Mouse (Mus musculus): ENCODE measurements around the gene Bcas1. TPM values are rescaled to one million over a fixed set of nuclear protein-coding genes. Genes with fewer than 3 reads are reported as not detected.
A peak's percentile ranks its signal among the peaks of the same experiment; 100 is the strongest.

The Bcas1 gene
- polyA plus RNA-seq, 1 experiment from 2014 or later: 1.8 TPM

- no peak overlapping the region for H3K4me2 ChIP-seq (replicated peaks; ENCODE audit: low read depth, low read length)
- H3K9me3 ChIP-seq (ENCODE audit: control insufficient read depth, low read length): no peaks in the 10 kb centered on the region
- no peak overlapping the region for H3K4me3 ChIP-seq (ENCODE audit: low read depth, low read length)
- 55% methylated on average over 7 of the region's 7 CpGs for WGBS
- no peaks in the 10 kb centered on the region for H3K36me3 ChIP-seq (ENCODE audit: control insufficient read depth, insufficient read depth, low read length)
- ATAC-seq (ENCODE audit: low FRiP score): peak; percentile 56
- H3K4me1 ChIP-seq (replicated peaks; ENCODE audit: control insufficient read depth, insufficient read depth, low read length): 0 out of 2 replicates have a peak, but pooled peaks cover 3% of the 10 kb centered on the region
- H3K27ac ChIP-seq (ENCODE audit: low read depth, low read length): peak overlapping the region; percentile 47; the same call in 1 of the 2 replicates
- H3K27me3 ChIP-seq (ENCODE audit: control insufficient read depth, insufficient read depth, low read length): no peaks in the 10 kb centered on the region
- no peak overlapping the region for H3K9ac ChIP-seq (ENCODE audit: low read depth, low read length)
- DNase-seq (ENCODE audit: low spot score): no peak
Observed at GRCm38 (mm10) chr2:170307589-170308021, 120.0 kb downstream of the Bcas1 start.

GRCm38 (mm10) chr2:170306637-170307320 lies 120.9 kb downstream of the Bcas1 start:
- Histone ChIP-seq H3K27me3 (ENCODE audit: control insufficient read depth, insufficient read depth, low read length) (no peaks in the 10 kb centered on the region), H3K27ac (ENCODE audit: low read depth, low read length) (0 out of 2 replicates have a peak overlapping the region, but pooled peaks have one; percentile 47), H3K4me2 (replicated peaks; ENCODE audit: low read depth, low read length) (no peak overlapping the region), H3K36me3 (ENCODE audit: control insufficient read depth, insufficient read depth, low read length) (no peaks in the 10 kb centered on the region), H3K4me3 (ENCODE audit: low read depth, low read length) (no peak overlapping the region), H3K9ac (ENCODE audit: low read depth, low read length) (no peak overlapping the region), H3K9me3 (ENCODE audit: control insufficient read depth, low read length) (no peaks in the 10 kb centered on the region), H3K4me1 (replicated peaks; ENCODE audit: control insufficient read depth, insufficient read depth, low read length) (0 out of 2 replicates have a peak, but pooled peaks cover 3% of the 10 kb centered on the region)
- ATAC-seq (ENCODE audit: low FRiP score): no peak
- 87% methylated on average over 9 of the region's 9 CpGs for WGBS
- DNase-seq (ENCODE audit: low spot score): no peak

- ATAC-seq (ENCODE audit: low FRiP score) (no peak), DNase-seq (ENCODE audit: low spot score) (no peak)
- WGBS: 71% methylated on average over 12 of the region's 12 CpGs
- Histone ChIP-seq H3K4me2 (replicated peaks; ENCODE audit: low read depth, low read length) (no peak overlapping the region), H3K4me1 (replicated peaks; ENCODE audit: control insufficient read depth, insufficient read depth, low read length) (0 out of 2 replicates have a peak, but pooled peaks cover 3% of the 10 kb centered on the region), H3K36me3 (ENCODE audit: control insufficient read depth, insufficient read depth, low read length) (no peaks in the 10 kb centered on the region), H3K9ac (ENCODE audit: low read depth, low read length) (no peak overlapping the region), H3K27me3 (ENCODE audit: control insufficient read depth, insufficient read depth, low read length) (no peaks in the 10 kb centered on the region), H3K9me3 (ENCODE audit: control insufficient read depth, low read length) (no peaks in the 10 kb centered on the region), H3K4me3 (ENCODE audit: low read depth, low read length) (no peak overlapping the region), H3K27ac (ENCODE audit: low read depth, low read length) (no peak overlapping the region)
Observed at GRCm38 (mm10) chr2:170304766-170305165, 122.9 kb downstream of the Bcas1 start.

- Histone ChIP-seq H3K27ac (ENCODE audit: low read depth, low read length) (no peak overlapping the region), H3K27me3 (ENCODE audit: control insufficient read depth, insufficient read depth, low read length) (no peaks in the 10 kb centered on the region), H3K36me3 (ENCODE audit: control insufficient read depth, insufficient read depth, low read length) (no peaks in the 10 kb centered on the region), H3K4me1 (replicated peaks; ENCODE audit: control insufficient read depth, insufficient read depth, low read length) (0 out of 2 replicates have a peak, but pooled peaks cover 3% of the 10 kb centered on the region), H3K4me2 (replicated peaks; ENCODE audit: low read depth, low read length) (no peak overlapping the region), H3K9me3 (ENCODE audit: control insufficient read depth, low read length) (no peaks in the 10 kb centered on the region), H3K9ac (ENCODE audit: low read depth, low read length) (no peak overlapping the region), H3K4me3 (ENCODE audit: low read depth, low read length) (no peak overlapping the region)
- no peak for DNase-seq (ENCODE audit: low spot score)
- 82% methylated on average over 7 of the region's 7 CpGs for WGBS
- no peak for ATAC-seq (ENCODE audit: low FRiP score)
Observed at GRCm38 (mm10) chr2:170303595-170303994, 124.0 kb downstream of the Bcas1 start.

GRCm38 (mm10) chr2:170302825-170303224 lies 124.8 kb downstream of the Bcas1 start:
- ATAC-seq (ENCODE audit: low FRiP score): no peak
- DNase-seq (ENCODE audit: low spot score): no peak
- Histone ChIP-seq H3K9me3 (ENCODE audit: control insufficient read depth, low read length) (no peaks in the 10 kb centered on the region), H3K4me2 (replicated peaks; ENCODE audit: low read depth, low read length) (no peak overlapping the region), H3K36me3 (ENCODE audit: control insufficient read depth, insufficient read depth, low read length) (no peaks in the 10 kb centered on the region), H3K9ac (ENCODE audit: low read depth, low read length) (no peak overlapping the region), H3K27ac (ENCODE audit: low read depth, low read length) (no peak overlapping the region), H3K4me3 (ENCODE audit: low read depth, low read length) (no peak overlapping the region), H3K27me3 (ENCODE audit: control insufficient read depth, insufficient read depth, low read length) (no peaks in the 10 kb centered on the region), H3K4me1 (replicated peaks; ENCODE audit: control insufficient read depth, insufficient read depth, low read length) (0 out of 2 replicates have a peak, but pooled peaks cover 3% of the 10 kb centered on the region)
- 88% methylated on average over 8 of the region's 8 CpGs for WGBS

Other genes starting within 250 kb of the Bcas1 start
- gene Pfdn4, start 68.6 kb upstream of the Bcas1 start, polyA plus RNA-seq (2014; fragmentation: Nextera tagmentation; extraction: Ambion mirVana): 141 and 142 TPM in 2 replicates
- gene Cyp24a1, start 69.3 kb upstream of the Bcas1 start, polyA plus RNA-seq (2014; fragmentation: Nextera tagmentation; extraction: Ambion mirVana): 0.10 and 0.14 TPM in 2 replicates
- not detected in 2 replicates for gene 4930470P17Rik, start 174.2 kb upstream of the Bcas1 start, polyA plus RNA-seq (2014; fragmentation: Nextera tagmentation; extraction: Ambion mirVana)